Mouse (Mus musculus) liver, embryonic 14.5 days (tissue): Measurements from ENCODE around the gene Arl15. TPM values are rescaled to one million over a fixed set of nuclear protein-coding genes. Genes with fewer than 3 reads are reported as not detected.

Experiments used
- ATAC-seq: fragments of 200-750 bp; cut with Nextera tagmentation; 2 replicates; pipeline ENCODE4 v1.8.0; 2017; ENCODE audit warnings: moderate number of reproducible peaks, mild to moderate bottlenecking, moderate library complexity; ENCODE audit not compliant: insufficient read depth
- DNase-seq, 3 experiments: peaks; one replicate each; pipeline ENCODE4 v3.0.0-alpha.2; 2012 to 2013; ENCODE audit warnings: low read depth in 3 of 3, low spot score in 3 of 3
- H3K27ac ChIP-seq: fragments of 300-500 bp; sonication (generic); 2 replicates; pipeline ENCODE4 v1.5.1; 2014; ENCODE audit warnings: moderate library complexity, mild to moderate bottlenecking, control low read depth, inconsistent platforms
- H3K27me3 ChIP-seq: fragments of 300-500 bp; sonication (generic); 2 replicates; pipeline ENCODE4 v1.6.1; 2014; ENCODE audit warnings: mild to moderate bottlenecking, low read length, moderate library complexity; ENCODE audit not compliant: control insufficient read depth, insufficient read depth
- H3K36me3 ChIP-seq: fragments of 300-500 bp; sonication (generic); replicated peaks from 2 replicates; pipeline ENCODE4 v1.6.1; 2014; ENCODE audit warnings: low read depth; ENCODE audit not compliant: control insufficient read depth, insufficient read depth
- H3K4me1 ChIP-seq, 2 experiments: fragments of 200-500 bp in 1 of 2; fragments of 300-500 bp in 1 of 2; sonication (generic) in 1 of 2; replicated peaks; 2 replicates each; pipeline ENCODE4 v1.6.1; 2012 to 2014; ENCODE audit warnings: antibody characterized with exemption in 1 of 2, inconsistent platforms in 1 of 2, low read length in 1 of 2; ENCODE audit not compliant: control insufficient read depth in 2 of 2, insufficient read depth in 2 of 2
- H3K4me2 ChIP-seq: fragments of 300-500 bp; sonication (generic); 2 replicates; pipeline ENCODE4 v1.6.1; 2014; ENCODE audit warnings: low read depth, mild to moderate bottlenecking, control low read depth, moderate library complexity
- H3K4me3 ChIP-seq, 2 experiments: fragments of 200-500 bp in 1 of 2; fragments of 300-500 bp in 1 of 2; sonication (generic) in 1 of 2; 2 replicates each; pipeline ENCODE4 v1.5.1; 2012 to 2014; ENCODE audit warnings: low read depth in 2 of 2, low read length in 2 of 2, mild to moderate bottlenecking in 2 of 2, control low read depth in 1 of 2, inconsistent platforms in 1 of 2, moderate library complexity in 1 of 2; ENCODE audit not compliant: insufficient read depth in 1 of 2
- H3K9ac ChIP-seq: fragments of 300-500 bp; sonication (generic); replicated peaks from 2 replicates; pipeline ENCODE4 v1.6.1; 2014; ENCODE audit warnings: mild to moderate bottlenecking, control low read depth, moderate library complexity
- H3K9me3 ChIP-seq: fragments of 300-500 bp; sonication (generic); 2 replicates; pipeline ENCODE4 v1.6.1; 2016; ENCODE audit warnings: low read length, mixed read lengths; ENCODE audit not compliant: control insufficient read depth
- CTCF ChIP-seq: IDR thresholded peaks from 2 replicates; pipeline ENCODE4 v1.5.1; 2016; ENCODE audit warnings: antibody characterized with exemption, low read depth, control low read depth
- EP300 ChIP-seq: IDR thresholded peaks from 2 replicates; pipeline ENCODE4 v1.6.1; 2016; ENCODE audit warnings: antibody characterized with exemption, low read depth
- WGBS: fragments of 180-500 bp; shearing (Covaris S2); extraction: QIAGEN DNeasy Blood & Tissue Kit; methylation state at CpG from one replicate; pipeline ENCODE4 v1.1.7; 2014; ENCODE audit not compliant: insufficient replicate concordance; 5-methylcytosine and 5-hydroxymethylcytosine counted together
- polyA plus RNA-seq, 2 experiments: library from polyadenylated mRNA; depleted of rRNA in 1 of 2; stranded (reverse) in 1 of 2; unstranded in 1 of 2; fragments of >200 nt; fragmentation: Nextera tagmentation in 1 of 2; extraction: Ambion mirVana in 1 of 2; gene quantifications; 2 replicates each; pipeline versions ENCODE4 v1.2.1 to v1.2.3; 2012 to 2014

Arl15 gene
- polyA plus RNA-seq, 2 experiments = 2.0 to 2.6 TPM

DNA sequence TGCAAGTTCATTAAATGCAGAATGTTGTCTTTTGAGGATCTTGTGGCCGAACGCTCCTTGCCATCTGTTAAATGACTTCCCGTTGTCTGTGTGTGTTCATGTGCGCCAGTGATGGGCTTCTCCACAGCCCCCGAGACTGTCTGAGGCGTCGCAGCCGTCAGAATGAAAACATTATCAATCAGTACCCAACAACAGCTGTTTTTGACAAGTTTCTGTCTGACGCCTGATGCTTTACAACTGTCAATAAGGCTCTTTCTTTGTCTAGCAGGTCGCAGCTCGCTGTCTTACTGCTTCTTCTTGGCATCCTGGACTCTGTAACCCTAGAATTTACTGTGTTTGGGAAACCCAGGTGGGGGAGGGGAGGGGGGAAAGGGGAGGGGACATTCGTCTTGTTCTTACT lies 362.4 kb downstream of the Arl15 start:
- no peak overlapping the region for H3K4me2 ChIP-seq
- H3K27ac ChIP-seq = no peak overlapping the region
- no peaks in the 10 kb centered on the region for H3K9me3 ChIP-seq
- no peaks in the 10 kb centered on the region for H3K4me1 ChIP-seq
- no peaks in the 10 kb centered on the region for H3K36me3 ChIP-seq
- H3K27me3 ChIP-seq = no peaks in the 10 kb centered on the region
- no peak for TF ChIP-seq CTCF
- no peak for TF ChIP-seq EP300
- whole genome bisulfite sequencing = 63% methylated on average over 12 of the region's 12 CpGs
- H3K9ac ChIP-seq = no peak overlapping the region
- DNase-seq (no peak), ATAC-seq (no peak)
- H3K4me3 ChIP-seq = no peak overlapping the region

GRCm38 (mm10) chr13:114158111-114158730 lies 363.9 kb downstream of the Arl15 start:
- 77% methylated on average over 9 of the region's 9 CpGs for WGBS
- Histone ChIP-seq H3K9me3 (no peaks in the 10 kb centered on the region), H3K4me1 (no peaks in the 10 kb centered on the region; a peak in 1 of 4 replicates), H3K4me2 (no peak overlapping the region), H3K4me3 (no peak overlapping the region), H3K9ac (no peak overlapping the region), H3K36me3 (no peaks in the 10 kb centered on the region), H3K27ac (no peak overlapping the region), H3K27me3 (no peaks in the 10 kb centered on the region)
- ATAC-seq = no peak
- DNase-seq = no peak
- TF ChIP-seq CTCF = no peak
- no peak for TF ChIP-seq EP300

- Histone ChIP-seq H3K9me3 (no peaks in the 10 kb centered on the region), H3K27ac (no peak overlapping the region), H3K36me3 (no peaks in the 10 kb centered on the region), H3K4me1 (no peaks in the 10 kb centered on the region; a peak in 1 of 4 replicates), H3K27me3 (no peaks in the 10 kb centered on the region), H3K4me2 (no peak overlapping the region), H3K9ac (no peak overlapping the region), H3K4me3 (no peak overlapping the region)
- DNase-seq (no peak), ATAC-seq (no peak)
- 59% methylated on average over 13 of the region's 13 CpGs for WGBS
- no peak for TF ChIP-seq EP300
- no peak for TF ChIP-seq CTCF
These were observed 365.5 kb downstream of the Arl15 start for GRCm38 (mm10) chr13:114159634-114160391.

- Histone ChIP-seq H3K9me3 (no peaks in the 10 kb centered on the region), H3K27me3 (no peaks in the 10 kb centered on the region), H3K36me3 (no peaks in the 10 kb centered on the region), H3K4me2 (no peak overlapping the region), H3K4me1 (no peaks in the 10 kb centered on the region; a peak in 1 of 4 replicates), H3K27ac (no peak overlapping the region), H3K9ac (no peak overlapping the region), H3K4me3 (no peak overlapping the region)
- no peak for ATAC-seq
- WGBS = 52% methylated on average over 4 of the region's 4 CpGs
- no peak for TF ChIP-seq CTCF
- no peak for TF ChIP-seq EP300
- no peak for DNase-seq
These were observed 368.4 kb downstream of the Arl15 start for GRCm38 (mm10) chr13:114162753-114163152.

DNA sequence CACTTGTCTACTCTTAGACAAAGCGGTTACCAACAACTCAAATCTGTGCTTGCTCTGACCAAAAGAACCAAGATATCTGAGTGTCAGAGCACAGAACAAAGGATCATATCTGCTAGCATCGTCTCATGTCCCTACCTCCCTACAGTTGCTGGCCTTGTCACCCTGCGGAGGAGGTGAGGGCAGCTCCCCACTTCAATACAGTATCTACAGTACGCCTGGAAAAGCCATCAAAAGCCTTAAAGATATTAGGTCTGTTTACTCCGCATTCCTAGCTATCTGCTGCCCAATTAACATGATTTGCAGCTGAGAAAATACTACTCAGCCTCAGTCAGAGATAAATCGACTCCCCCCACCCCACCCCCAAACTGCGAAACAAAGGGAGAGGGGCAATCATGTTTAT lies 371.3 kb downstream of the Arl15 start:
- no peak for ATAC-seq
- TF ChIP-seq CTCF = no peak
- TF ChIP-seq EP300 = no peak
- DNase-seq = no peak
- Histone ChIP-seq H3K9me3 (no peaks in the 10 kb centered on the region), H3K27ac (no peak overlapping the region), H3K27me3 (no peaks in the 10 kb centered on the region), H3K9ac (no peak overlapping the region), H3K36me3 (no peaks in the 10 kb centered on the region), H3K4me3 (no peak overlapping the region), H3K4me2 (no peak overlapping the region), H3K4me1 (no peaks in the 10 kb centered on the region; a peak in 1 of 4 replicates)
- WGBS = 47% methylated on average over 7 of the region's 7 CpGs
